Mouse (Mus musculus) gastrocnemius, adult 2 months (tissue): Measurements from ENCODE around the gene Cds2. TPM values are rescaled to one million over a fixed set of nuclear protein-coding genes. Genes with fewer than 3 reads are reported as not detected.
"Not testable (repeated sequence)": the region's sequence is repeated elsewhere in the genome, so short reads cannot be mapped to it uniquely, and the experiment has no call there.

Source experiments
- DNase-seq: peaks from one replicate; pipeline ENCODE4 v3.0.0; 2022
- H3K27ac ChIP-seq: fragments of 200-600 bp; 2 replicates; pipeline ENCODE4 v1.8.1; 2022; ENCODE audit warnings: mild to moderate bottlenecking
- H3K4me3 ChIP-seq: fragments of 200-600 bp; 2 replicates; pipeline ENCODE4 v1.8.1; 2022; ENCODE audit warnings: mild to moderate bottlenecking, moderate library complexity
- CTCF ChIP-seq: fragments of 200-600 bp; IDR thresholded peaks from 2 replicates; pipeline ENCODE4 v1.8.1; 2022; ENCODE audit warnings: antibody characterized with exemption, mild to moderate bottlenecking, moderate library complexity
- intact Hi-C: fragments of 180-260 bp; cut with DNase I; formaldehyde crosslinking; loops from one replicate; pipeline ENCODE4 v1.15.1; 2025
- long read RNA-seq, 2 experiments: library from polyadenylated mRNA; stranded (forward); transcript quantifications; one replicate each; pipeline ENCODE4 v2.0.0; 2021
- total RNA-seq, 2 experiments: library from RNA; stranded (reverse); gene quantifications; 2 replicates each; pipeline ENCODE4 v1.2.3; 2021

The Cds2 gene
- total RNA-seq: 10 to 100 TPM; 13.0 to 17.7 TPM
- long read RNA-seq, experiment 1, full-length matches to known transcripts: 1 of 20 reads
- long read RNA-seq, experiment 1, partial matches to known transcripts: 10 of 20 reads
- long read RNA-seq, experiment 1, other reads (novel, unspliced or antisense): 9 of 20 reads
- long read RNA-seq, experiment 2, full-length matches to known transcripts: 1 of 14 reads
- long read RNA-seq, experiment 2, partial matches to known transcripts: 0 of 14 reads
- long read RNA-seq, experiment 2, other reads (novel, unspliced or antisense): 13 of 14 reads

GRCm38 (mm10) chr2:132262879-132263398 is at the start of gene Cds2:
Gene Cds2, plus strand, starts transcription at chr2:132263148.
- peak within 1 kb of the TSS; percentile 91 for H3K4me3 ChIP-seq
- intact Hi-C loops: loop anchor here (2.0 to 5.0 kb wide), 2 partner anchors 44 to 224 kb away; no protein-coding TSS in a partner anchor
- peak; percentile 89 for TF ChIP-seq CTCF
- peak within 1 kb of the TSS; percentile 93 for H3K27ac ChIP-seq
- DNase-seq: peak; percentile 99

- peak overlapping the region; percentile 43 for H3K4me3 ChIP-seq
- no peak for TF ChIP-seq CTCF
- H3K27ac ChIP-seq: peak overlapping the region; percentile 85
- intact Hi-C loops: no loop called here
- peak; percentile 51 for DNase-seq
Observed at GRCm38 (mm10) chr2:132221611-132222073, 41.3 kb upstream of the Cds2 start.

DNA sequence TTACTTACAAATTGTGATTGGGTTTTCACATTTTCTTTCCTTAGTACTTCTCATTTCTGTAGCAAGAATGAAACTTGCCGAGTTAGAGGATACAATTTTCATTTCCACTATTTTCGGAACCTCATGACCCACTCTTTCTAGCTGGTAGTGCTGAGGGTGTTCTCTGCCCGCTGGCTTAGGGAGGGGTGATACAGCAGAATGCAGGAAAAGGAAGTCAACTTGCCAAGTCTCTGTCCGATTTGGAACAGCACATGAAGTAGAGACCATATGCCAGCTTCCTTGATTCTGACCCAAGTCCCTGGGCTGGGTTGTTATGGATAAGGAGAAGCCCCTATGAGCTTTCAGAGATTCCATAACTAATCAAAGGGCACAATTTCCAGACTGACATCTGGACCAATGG is 38.6 kb upstream of the Cds2 start:
- intact Hi-C loops: no loop called here
- no peak for TF ChIP-seq CTCF
- no peak overlapping the region; the same call in 1 of the 2 replicates for H3K27ac ChIP-seq
- DNase-seq: no peak
- H3K4me3 ChIP-seq: no peak overlapping the region

DNA sequence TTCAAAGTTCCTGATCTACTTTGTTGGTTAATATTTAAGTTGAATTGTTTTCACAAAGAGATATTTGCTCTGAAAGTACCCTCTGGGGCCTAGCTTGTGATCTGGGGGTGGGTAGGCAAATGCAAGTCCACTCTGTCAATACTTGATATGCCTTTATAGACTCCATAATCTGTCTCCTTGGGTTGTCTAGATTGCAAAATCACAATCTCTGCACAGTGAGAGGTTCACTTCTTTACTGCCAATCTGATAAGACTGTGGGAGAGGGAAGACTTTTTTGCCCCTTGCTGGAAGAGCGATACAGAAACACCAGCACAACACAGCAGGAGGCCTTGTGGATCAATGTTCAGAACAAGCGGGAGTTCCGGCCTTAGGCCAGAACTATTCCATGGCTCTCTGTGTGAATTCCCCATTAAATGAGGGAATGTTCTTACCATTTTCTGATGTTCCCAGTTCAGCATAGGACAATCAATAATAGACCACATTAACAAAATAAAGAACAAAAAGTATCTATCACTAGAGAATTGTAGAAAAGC is 30.5 kb upstream of the Cds2 start:
- TF ChIP-seq CTCF: no peak

GRCm38 (mm10) chr2:132233985-132234765 is 28.8 kb upstream of the Cds2 start:
- Histone ChIP-seq H3K27ac (no peak overlapping the region), H3K4me3 (no peak overlapping the region)
- no peak for DNase-seq
- intact Hi-C loops: no loop called here
- TF ChIP-seq CTCF: no peak

More for the DNA sequence above, 30.5 kb upstream of the Cds2 start:
- H3K27ac ChIP-seq: no peak overlapping the region
- DNase-seq: no peak
- H3K4me3 ChIP-seq: no peak overlapping the region
- intact Hi-C loops: no loop called here

- Histone ChIP-seq H3K4me3 (no peak overlapping the region), H3K27ac (no peak overlapping the region)
- no peak for DNase-seq
- intact Hi-C loops: no loop called here
- TF ChIP-seq CTCF: no peak
Observed at GRCm38 (mm10) chr2:132235291-132235690, 27.7 kb upstream of the Cds2 start.

DNA sequence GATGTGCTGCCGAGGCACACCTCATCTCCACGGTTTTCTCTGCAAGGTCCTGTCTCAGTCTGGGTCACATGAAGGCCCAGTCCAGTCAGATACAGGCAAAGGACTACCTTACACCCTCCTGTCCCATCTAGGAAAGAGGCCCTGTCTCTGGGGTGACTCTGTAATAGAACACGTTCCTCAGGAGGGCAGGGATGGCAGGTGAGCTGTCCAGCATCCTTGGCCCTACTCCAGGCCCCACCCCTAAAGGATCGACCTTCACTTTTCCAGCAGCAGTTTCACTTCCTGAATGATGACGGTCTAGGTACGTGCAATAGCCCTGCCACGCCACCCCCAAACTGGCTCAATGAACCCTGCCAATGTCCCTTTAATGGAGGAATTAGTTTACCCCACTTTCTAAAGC is 27.0 kb upstream of the Cds2 start:
- Histone ChIP-seq H3K4me3 (no peak overlapping the region), H3K27ac (no peak overlapping the region)
- intact Hi-C loops: no loop called here
- DNase-seq: no peak
- no peak for TF ChIP-seq CTCF

GRCm38 (mm10) chr2:132239434-132239833 is 23.5 kb upstream of the Cds2 start:
- H3K27ac ChIP-seq, H3K4me3 ChIP-seq, intact Hi-C loops, DNase-seq: not testable (repeated sequence)

DNA sequence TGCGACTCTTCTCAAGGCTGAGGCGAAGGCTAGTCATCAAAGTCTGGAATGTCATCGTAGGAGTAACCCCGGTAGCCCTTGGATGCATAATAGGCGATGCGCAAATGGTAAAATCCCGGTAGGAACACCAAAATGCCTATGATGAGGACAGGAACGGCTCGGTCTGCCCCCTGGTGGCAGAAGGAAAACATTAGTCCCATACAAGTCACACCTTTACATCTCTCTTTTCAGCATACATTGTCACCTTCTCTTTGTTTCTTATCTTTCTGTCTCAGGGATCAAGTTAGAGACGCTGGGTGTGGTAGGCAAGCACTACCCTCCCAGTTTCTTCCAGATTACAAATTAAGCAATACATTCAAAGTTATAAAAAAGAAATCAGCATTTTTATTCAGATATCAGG is 22.5 kb upstream of the Cds2 start:
- H3K27ac ChIP-seq: not testable (repeated sequence)
- TF ChIP-seq CTCF: peak; percentile 71

DNA sequence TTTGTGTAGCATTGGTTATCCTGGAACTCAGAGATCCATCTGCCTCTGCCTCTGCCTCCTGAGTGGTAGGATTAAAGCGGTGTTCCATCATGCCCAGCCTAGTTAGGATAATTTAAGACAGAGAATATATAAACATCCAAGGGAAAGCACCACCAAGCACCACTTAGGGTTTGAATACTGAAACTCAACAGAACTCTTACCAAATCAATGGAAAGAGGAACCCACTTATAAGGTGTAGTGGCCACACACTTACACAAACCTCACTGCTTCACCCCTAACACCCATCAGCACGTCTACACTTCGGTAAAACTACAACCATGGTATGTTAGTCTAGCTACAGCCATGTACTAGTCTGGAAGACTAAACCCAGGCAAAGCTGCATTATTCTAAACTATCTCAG is 19.6 kb upstream of the Cds2 start:
- no peak for TF ChIP-seq CTCF
- Histone ChIP-seq H3K27ac (no peak overlapping the region), H3K4me3 (no peak overlapping the region)
- intact Hi-C loops: loop anchor here (5.0 to 10.0 kb wide), 2 partner anchors 131 to 429 kb away; no protein-coding TSS in a partner anchor
- DNase-seq: no peak

More for the DNA sequence above, 22.5 kb upstream of the Cds2 start:
- peak; percentile 70 for DNase-seq
- intact Hi-C loops: loop anchor here (2.0 to 10.0 kb wide), 4 partner anchors 100 to 426 kb away; no protein-coding TSS in a partner anchor
- not testable (repeated sequence) for H3K4me3 ChIP-seq

- peak; percentile 96 for DNase-seq
- Histone ChIP-seq H3K27ac (peak within 1 kb of the TSS; percentile 94), H3K4me3 (peak within 1 kb of the TSS; percentile 82)
- intact Hi-C loops: loop anchor here (10.0 kb wide), 1 partner anchor 433 kb away; no protein-coding TSS in a partner anchor
- TF ChIP-seq CTCF: peak; percentile 30; the same call in 1 of the 2 replicates
Observed at GRCm38 (mm10) chr2:132247539-132248313, 15.2 kb upstream of the Cds2 start, which contains the start of gene Tmem230. Gene Tmem230, minus strand, starts transcription at chr2:132247807.

DNA sequence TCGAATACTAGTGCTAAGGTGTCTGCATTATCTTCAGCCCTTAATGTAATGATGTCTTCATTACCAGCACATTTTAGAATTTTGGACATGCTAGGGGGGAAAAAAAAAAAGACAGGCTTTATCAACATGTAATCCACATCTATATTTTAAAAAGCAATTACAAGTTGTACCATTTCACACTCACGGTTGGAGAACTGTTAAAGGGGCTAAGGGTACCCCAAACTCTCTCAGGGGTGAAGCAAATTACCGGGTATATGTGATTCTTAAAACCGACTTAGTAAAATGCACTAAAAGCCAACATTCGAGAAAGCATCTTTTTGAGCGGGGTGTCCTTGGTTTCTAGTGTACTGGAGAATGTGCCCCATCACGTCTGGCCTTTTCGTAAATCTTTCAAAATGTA is 11.0 kb upstream of the Cds2 start:
- H3K4me3 ChIP-seq: peak overlapping the region; percentile 84
- intact Hi-C loops: no loop called here
- no peak for DNase-seq
- peak overlapping the region; percentile 97; the same call in 1 of the 2 replicates for H3K27ac ChIP-seq
- no peak for TF ChIP-seq CTCF
